Mouse (Mus musculus) cerebellum, adult 2 months (tissue): ENCODE results near the gene Cage1.

Experiments
- CTCF ChIP-seq: fragments of 200-500 bp; IDR thresholded peaks from 2 replicates; pipeline ENCODE4 v1.5.1; 2011; ENCODE audit warnings: low read depth, mild to moderate bottlenecking, control low read depth, low read length, moderate library complexity, borderline replicate concordance; ENCODE audit not compliant: insufficient read depth
- POLR2A ChIP-seq: fragments of 200-500 bp; IDR thresholded peaks from 2 replicates; pipeline ENCODE4 v1.6.1; 2011; ENCODE audit warnings: low read length, control low read depth, borderline replicate concordance; ENCODE audit not compliant: insufficient read depth

GRCm38 (mm10) chr13:37964128-37965087 is 72.5 kb downstream of the Cage1 start:
- TF ChIP-seq POLR2A (no peak), CTCF (no peak)
